Mouse (Mus musculus) adipocyte (in vitro differentiated cells): ENCODE data around the gene Gcm2.

ENCODE experiments used
- DNase-seq: peaks from one replicate; pipeline ENCODE4 v3.0.0-alpha.2; 2016; ENCODE audit warnings: low spot score

Gcm2 gene

DNA sequence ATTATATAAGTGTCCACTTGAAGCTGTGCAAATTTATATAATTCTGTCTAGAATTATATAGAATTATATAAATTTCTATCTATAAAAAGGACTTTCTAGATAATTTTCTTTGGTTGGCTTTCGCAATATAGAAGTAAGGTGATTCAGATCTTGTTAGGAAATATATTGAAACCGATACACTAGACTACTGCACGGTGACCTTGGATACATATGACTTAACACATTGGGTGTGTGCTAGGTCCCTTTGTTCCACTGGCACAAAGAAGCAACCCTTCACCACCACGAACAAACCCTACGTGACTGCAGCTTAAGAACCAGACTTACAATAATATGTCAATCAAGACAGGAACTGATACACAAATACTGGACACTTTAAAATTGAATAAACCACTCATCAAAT, 31.0 kb downstream of the Gcm2 start:
- DNase-seq: no peak

DNA sequence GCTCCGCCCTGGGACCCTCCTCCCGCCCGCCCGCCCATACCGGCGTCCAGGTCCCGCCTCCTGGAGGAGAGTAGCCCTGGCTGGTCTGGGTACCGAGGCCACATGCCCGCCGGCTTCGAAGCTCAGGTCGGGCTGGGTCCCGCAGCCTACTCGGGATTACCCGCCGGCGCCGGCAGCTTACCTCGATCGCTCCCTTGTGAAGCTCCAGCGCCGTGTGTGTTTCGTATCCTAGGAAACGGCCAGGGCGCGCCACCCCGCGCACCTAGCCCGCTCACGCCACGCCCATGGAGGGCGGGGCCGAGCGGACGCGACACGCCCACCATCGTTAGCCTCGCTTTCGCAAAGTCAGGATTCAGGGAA, 31.4 kb downstream of the Gcm2 start, which contains the start of gene Mak:
Gene Mak (minus strand): TSS at position 286 of the 360 bp plus-strand sequence.
- DNase-seq: no peak

DNA sequence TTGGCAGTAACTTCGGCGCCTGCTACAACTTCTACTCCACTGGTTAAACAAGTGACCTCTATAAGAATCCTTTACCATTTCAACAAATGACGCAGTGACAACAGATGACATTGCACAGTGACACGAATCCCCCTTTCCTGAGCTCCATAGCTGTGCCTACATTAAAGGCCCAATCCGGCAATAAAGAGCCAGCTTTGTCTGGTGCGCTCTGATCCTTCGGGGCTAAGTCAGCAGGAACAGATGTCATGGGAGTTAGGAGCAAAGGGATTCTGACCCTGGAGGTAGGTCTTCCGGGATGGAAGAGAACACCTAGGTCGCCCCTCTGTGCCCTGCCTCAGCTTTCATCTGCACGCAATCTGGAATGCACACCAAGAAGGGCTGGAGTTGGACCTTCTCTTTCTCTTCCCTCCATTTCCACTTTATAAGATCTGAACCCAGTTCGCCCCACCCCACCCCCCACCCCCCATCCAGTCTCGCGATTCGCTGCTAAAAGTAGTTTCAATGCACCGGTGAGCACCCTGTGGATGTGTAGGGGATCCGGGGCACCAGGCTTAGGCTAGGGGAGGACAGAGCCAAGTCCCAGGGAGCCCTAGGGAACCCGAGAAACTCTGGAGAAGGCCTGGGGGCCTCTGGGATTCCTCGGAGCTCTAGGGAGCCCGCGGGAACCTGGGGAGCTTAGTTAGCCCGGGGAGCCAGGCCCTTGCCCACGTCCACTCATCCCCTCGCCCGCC, 32.0 kb downstream of the Gcm2 start:
- DNase-seq: no peak

DNA sequence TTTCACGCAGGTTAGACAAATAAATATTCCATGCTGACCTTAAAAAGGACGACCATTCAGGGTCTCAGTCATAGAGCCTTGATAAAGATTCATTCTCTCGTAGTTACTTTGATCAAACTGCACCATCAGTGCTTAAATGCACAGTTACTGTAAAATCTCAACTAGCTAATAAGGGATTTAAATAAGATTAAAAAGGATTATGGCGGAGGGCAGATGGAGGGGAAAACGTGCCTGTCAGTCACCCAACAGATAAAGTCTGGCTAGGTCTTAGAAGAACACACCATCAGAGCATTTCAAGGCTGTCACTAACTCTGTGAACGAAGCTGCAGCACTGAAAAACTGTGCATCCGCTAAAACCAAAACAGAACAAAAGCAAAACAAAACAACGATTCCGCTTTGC, 32.9 kb downstream of the Gcm2 start:
- DNase-seq: no peak

DNA sequence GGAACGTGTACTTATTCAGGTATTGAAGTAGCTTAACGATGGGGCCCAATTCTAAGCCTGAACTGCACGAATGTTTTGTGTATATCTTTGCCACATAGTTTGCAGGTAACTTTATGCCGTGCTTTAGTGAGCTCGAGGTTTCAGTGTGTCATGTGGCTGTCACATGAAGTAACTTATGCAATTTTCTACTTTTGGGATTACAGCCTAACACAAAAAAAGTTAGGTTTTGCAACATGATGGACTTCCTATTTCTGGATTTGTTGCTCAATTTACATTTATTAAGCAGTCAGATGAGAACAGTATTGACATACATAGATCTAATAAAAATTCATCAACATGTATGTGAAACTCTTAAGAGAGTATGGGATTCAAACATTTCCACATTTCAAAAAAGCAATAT, 37.0 kb downstream of the Gcm2 start:
- no peak for DNase-seq

DNA sequence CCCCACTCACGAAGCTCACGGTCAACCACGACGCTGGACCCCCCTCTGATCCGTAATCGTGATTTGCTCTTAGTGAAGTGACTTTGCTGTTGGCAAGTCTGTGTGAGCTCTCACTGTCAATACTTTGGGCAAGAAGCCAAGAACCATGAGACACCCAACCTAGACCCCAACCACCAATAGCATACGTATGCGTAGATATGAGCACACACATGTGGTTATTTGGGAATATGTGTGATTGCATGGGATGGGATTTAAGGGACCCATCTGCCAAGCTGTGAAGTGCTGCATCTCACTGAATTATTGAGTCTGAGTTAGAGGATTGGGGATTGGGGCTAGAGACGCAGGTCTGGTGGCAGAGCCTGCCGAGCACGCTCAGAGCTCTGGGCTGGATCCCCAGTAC, 39.2 kb downstream of the Gcm2 start:
- no peak for DNase-seq

DNA sequence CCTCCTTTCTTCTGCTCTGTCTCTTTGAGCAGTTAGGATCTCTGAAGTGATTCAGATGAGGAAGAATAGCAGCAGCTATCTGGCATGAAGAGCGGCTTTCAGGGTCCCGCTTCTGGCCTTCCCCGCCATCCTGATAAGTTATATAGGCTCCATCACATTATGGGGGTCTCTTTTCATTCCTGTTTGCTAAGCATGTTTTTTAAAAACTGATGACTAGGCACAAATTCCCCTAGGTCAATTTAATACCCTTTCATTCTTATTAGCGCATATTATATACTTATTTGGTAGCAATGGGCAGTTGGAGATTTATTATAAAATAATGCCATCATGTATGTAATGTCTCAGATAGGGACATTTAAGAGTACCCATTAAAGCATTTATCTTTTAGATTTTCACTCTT, 43.2 kb downstream of the Gcm2 start:
- no peak for DNase-seq

DNA sequence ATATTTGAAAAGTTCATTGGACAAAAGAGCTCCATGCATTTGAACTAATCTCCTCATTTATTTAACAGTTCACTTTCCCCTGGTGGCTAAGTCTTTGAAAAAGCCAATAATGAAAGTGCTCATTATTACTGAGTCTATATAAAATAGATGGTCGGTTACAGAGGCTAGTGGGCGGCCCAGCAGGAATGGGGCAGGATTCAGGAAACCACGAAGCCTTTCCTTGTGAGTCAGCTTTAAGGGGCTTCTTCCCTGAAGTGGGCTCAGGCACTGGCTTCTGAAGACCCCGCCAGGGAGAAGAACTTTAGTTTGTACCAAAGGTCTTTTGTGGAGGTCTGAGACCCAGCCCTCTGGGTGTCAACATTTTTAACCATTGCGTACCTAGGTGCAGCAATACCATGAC, 58.9 kb downstream of the Gcm2 start:
- no peak for DNase-seq
